Mouse (Mus musculus) heart, postnatal 0 days (tissue): ENCODE results near the gene Akt2.

Experiments
- CTCF ChIP-seq: IDR thresholded peaks from 2 replicates; pipeline ENCODE4 v1.5.1; 2016; ENCODE audit warnings: antibody characterized with exemption, control low read depth, low read depth
- EP300 ChIP-seq: IDR thresholded peaks from 2 replicates; pipeline ENCODE4 v1.6.1; 2016; ENCODE audit warnings: antibody characterized with exemption, low read depth

DNA sequence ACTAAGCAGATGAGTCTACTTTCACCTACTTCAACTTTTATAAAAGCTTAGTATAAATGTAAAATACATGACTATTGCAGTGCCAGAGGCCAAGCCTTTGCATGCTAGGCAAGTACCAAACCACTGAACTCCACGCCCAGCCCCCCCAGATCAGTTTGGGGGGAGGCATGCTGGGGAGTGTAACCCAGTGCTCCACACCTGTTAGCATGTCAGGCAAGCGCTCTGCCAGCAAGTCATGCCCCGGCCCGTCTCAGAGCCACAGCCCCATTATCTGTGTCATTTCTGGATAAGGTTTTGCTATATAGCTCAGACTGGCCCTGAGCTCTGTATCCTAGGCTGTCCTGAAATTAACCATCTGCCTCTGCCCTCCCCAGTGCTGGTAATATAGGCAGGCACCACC lies 70.7 kb downstream of the Akt2 start:
- TF ChIP-seq CTCF = no peak
- TF ChIP-seq EP300 = no peak
